Mouse (Mus musculus): ENCODE data around the gene Pde8b. TPM values are rescaled to one million over a fixed set of nuclear protein-coding genes. Genes with fewer than 3 reads are reported as not detected.
A peak's percentile ranks its signal among the peaks of the same experiment; 100 is the strongest.

The Pde8b gene
- polyA plus RNA-seq, 1 experiment from 2014 or later: 3.4 TPM

- H3K4me2 ChIP-seq (replicated peaks): no peak overlapping the region
- no peaks in the 10 kb centered on the region for H3K9me3 ChIP-seq (replicated peaks)
- 74% methylated on average over 8 of the region's 8 CpGs for WGBS
- ATAC-seq (ENCODE audit: low FRiP score): no peak
- H3K4me3 ChIP-seq: no peak overlapping the region
- H3K4me1 ChIP-seq: no peaks in the 10 kb centered on the region
- H3K27me3 ChIP-seq: no peaks in the 10 kb centered on the region
- no peaks in the 10 kb centered on the region for H3K36me3 ChIP-seq
- no peak overlapping the region for H3K9ac ChIP-seq
- no peak overlapping the region for H3K27ac ChIP-seq
Observed at GRCm38 (mm10) chr13:95087358-95087787, 162.8 kb downstream of the Pde8b start.

GRCm38 (mm10) chr13:95086033-95086432, 164.1 kb downstream of the Pde8b start:
- WGBS: 85% methylated on average over 5 of the region's 5 CpGs
- H3K4me2 ChIP-seq (replicated peaks): no peak overlapping the region
- no peaks in the 10 kb centered on the region for H3K36me3 ChIP-seq
- no peaks in the 10 kb centered on the region for H3K4me1 ChIP-seq
- H3K4me3 ChIP-seq: no peak overlapping the region
- ATAC-seq (ENCODE audit: low FRiP score): no peak
- H3K9me3 ChIP-seq (replicated peaks): no peaks in the 10 kb centered on the region
- no peaks in the 10 kb centered on the region for H3K27me3 ChIP-seq
- H3K9ac ChIP-seq: no peak overlapping the region
- no peak overlapping the region for H3K27ac ChIP-seq

- Histone ChIP-seq H3K27me3 (no peaks in the 10 kb centered on the region), H3K4me1 (peaks cover 3% of the 10 kb centered on the region; the same call in 1 of the 2 replicates), H3K27ac (no peak overlapping the region), H3K9ac (no peak overlapping the region), H3K9me3 (replicated peaks) (no peaks in the 10 kb centered on the region), H3K4me2 (replicated peaks) (no peak overlapping the region), H3K36me3 (no peaks in the 10 kb centered on the region), H3K4me3 (no peak overlapping the region)
- 87% methylated on average over 3 of the region's 3 CpGs for WGBS
- ATAC-seq (ENCODE audit: low FRiP score): no peak
Observed at GRCm38 (mm10) chr13:95082611-95083010, 167.5 kb downstream of the Pde8b start.

- no peak for ATAC-seq (ENCODE audit: low FRiP score)
- H3K4me2 ChIP-seq (replicated peaks): no peak overlapping the region
- H3K9me3 ChIP-seq (replicated peaks): no peaks in the 10 kb centered on the region
- no peak overlapping the region for H3K27ac ChIP-seq
- 79% methylated on average over 7 of the region's 7 CpGs for WGBS
- H3K9ac ChIP-seq: no peak overlapping the region
- H3K27me3 ChIP-seq: no peaks in the 10 kb centered on the region
- H3K4me1 ChIP-seq: peaks cover 3% of the 10 kb centered on the region; the same call in 1 of the 2 replicates
- H3K4me3 ChIP-seq: no peak overlapping the region
- H3K36me3 ChIP-seq: no peaks in the 10 kb centered on the region
Observed at GRCm38 (mm10) chr13:95081082-95081481, 169.1 kb downstream of the Pde8b start.

GRCm38 (mm10) chr13:95078492-95078891, 171.6 kb downstream of the Pde8b start:
- H3K4me3 ChIP-seq: no peak overlapping the region
- H3K27ac ChIP-seq: no peak overlapping the region
- peaks cover 8% of the 10 kb centered on the region for H3K4me1 ChIP-seq
- H3K27me3 ChIP-seq: no peaks in the 10 kb centered on the region
- H3K4me2 ChIP-seq (replicated peaks): no peak overlapping the region
- 65% methylated on average over 6 of the region's 6 CpGs for WGBS
- H3K9me3 ChIP-seq (replicated peaks): no peaks in the 10 kb centered on the region
- no peak overlapping the region for H3K9ac ChIP-seq
- no peak for ATAC-seq (ENCODE audit: low FRiP score)
- H3K36me3 ChIP-seq: no peaks in the 10 kb centered on the region

- ATAC-seq (ENCODE audit: low FRiP score): no peak
- Histone ChIP-seq H3K27ac (no peak overlapping the region), H3K27me3 (no peaks in the 10 kb centered on the region), H3K36me3 (no peaks in the 10 kb centered on the region), H3K4me3 (no peak overlapping the region), H3K4me1 (peaks cover 12% of the 10 kb centered on the region), H3K4me2 (replicated peaks) (no peak overlapping the region), H3K9ac (no peak overlapping the region), H3K9me3 (replicated peaks) (no peaks in the 10 kb centered on the region)
- 87% methylated on average over 3 of the region's 3 CpGs for WGBS
Observed at GRCm38 (mm10) chr13:95077688-95078087, 172.4 kb downstream of the Pde8b start.

GRCm38 (mm10) chr13:95076142-95076541, 174.0 kb downstream of the Pde8b start:
- Histone ChIP-seq H3K27me3 (no peaks in the 10 kb centered on the region), H3K4me3 (no peak overlapping the region), H3K9me3 (replicated peaks) (no peaks in the 10 kb centered on the region), H3K9ac (no peak overlapping the region), H3K27ac (no peak overlapping the region), H3K36me3 (no peaks in the 10 kb centered on the region), H3K4me1 (peaks cover 12% of the 10 kb centered on the region), H3K4me2 (replicated peaks) (no peak overlapping the region)
- 75% methylated on average over 2 of the region's 2 CpGs for WGBS
- ATAC-seq (ENCODE audit: low FRiP score): no peak

GRCm38 (mm10) chr13:95073445-95074172, 176.5 kb downstream of the Pde8b start:
- Histone ChIP-seq H3K4me3 (no peak overlapping the region), H3K27me3 (no peaks in the 10 kb centered on the region), H3K4me1 (peaks cover 9% of the 10 kb centered on the region; the same call in 1 of the 2 replicates), H3K4me2 (replicated peaks) (no peak overlapping the region), H3K9ac (no peak overlapping the region), H3K36me3 (no peaks in the 10 kb centered on the region), H3K27ac (peak overlapping the region; percentile 35), H3K9me3 (replicated peaks) (no peaks in the 10 kb centered on the region)
- 75% methylated on average over 8 of the region's 8 CpGs for WGBS
- ATAC-seq (ENCODE audit: low FRiP score): no peak

- H3K27me3 ChIP-seq: no peaks in the 10 kb centered on the region
Observed at GRCm38 (mm10) chr13:95070268-95070667, 179.9 kb downstream of the Pde8b start.

GRCm38 (mm10) chr13:95067854-95068253, 182.3 kb downstream of the Pde8b start:
- Histone ChIP-seq H3K9me3 (replicated peaks) (no peaks in the 10 kb centered on the region), H3K9ac (no peak overlapping the region), H3K4me3 (no peak overlapping the region), H3K4me2 (replicated peaks) (no peak overlapping the region), H3K4me1 (no peaks in the 10 kb centered on the region), H3K27me3 (no peaks in the 10 kb centered on the region), H3K36me3 (no peaks in the 10 kb centered on the region), H3K27ac (no peak overlapping the region)
- ATAC-seq (ENCODE audit: low FRiP score): no peak
- 69% methylated on average over 6 of the region's 6 CpGs for WGBS

More at GRCm38 (mm10) chr13:95070268-95070667, 179.9 kb downstream of the Pde8b start:
- Histone ChIP-seq H3K9me3 (replicated peaks) (no peaks in the 10 kb centered on the region), H3K4me2 (replicated peaks) (no peak overlapping the region), H3K9ac (no peak overlapping the region), H3K36me3 (no peaks in the 10 kb centered on the region), H3K27ac (no peak overlapping the region), H3K4me3 (no peak overlapping the region), H3K4me1 (peaks cover 9% of the 10 kb centered on the region; the same call in 1 of the 2 replicates)
- no peak for ATAC-seq (ENCODE audit: low FRiP score)

GRCm38 (mm10) chr13:95063390-95064017, 186.6 kb downstream of the Pde8b start:
- 73% methylated on average over 4 of the region's 4 CpGs for WGBS
- ATAC-seq (ENCODE audit: low FRiP score): no peak
- H3K4me3 ChIP-seq: no peak overlapping the region

GRCm38 (mm10) chr13:95058885-95059284, 191.3 kb downstream of the Pde8b start:
- no peak overlapping the region for H3K9ac ChIP-seq
- H3K4me1 ChIP-seq: 0 out of 2 replicates have a peak, but pooled peaks cover 3% of the 10 kb centered on the region
- H3K27me3 ChIP-seq: no peaks in the 10 kb centered on the region
- H3K4me2 ChIP-seq (replicated peaks): no peak overlapping the region
- no peaks in the 10 kb centered on the region for H3K9me3 ChIP-seq (replicated peaks)
- H3K27ac ChIP-seq: no peak overlapping the region
- no peak for ATAC-seq (ENCODE audit: low FRiP score)
- H3K4me3 ChIP-seq: no peak overlapping the region
- 85% methylated on average over 4 of the region's 4 CpGs for WGBS
- no peaks in the 10 kb centered on the region for H3K36me3 ChIP-seq

More at GRCm38 (mm10) chr13:95063390-95064017, 186.6 kb downstream of the Pde8b start:
- no peak overlapping the region for H3K9ac ChIP-seq
- H3K4me2 ChIP-seq (replicated peaks): no peak overlapping the region
- H3K27ac ChIP-seq: no peak overlapping the region
- H3K27me3 ChIP-seq: no peaks in the 10 kb centered on the region
- no peaks in the 10 kb centered on the region for H3K4me1 ChIP-seq
- no peaks in the 10 kb centered on the region for H3K36me3 ChIP-seq
- no peaks in the 10 kb centered on the region for H3K9me3 ChIP-seq (replicated peaks)

Data from hindbrain, embryonic 12.5 days (tissue).